Mouse (Mus musculus) duodenum, adult 2 months (tissue): Measurements from ENCODE around the gene Qk. TPM values are rescaled to one million over a fixed set of nuclear protein-coding genes. Genes with fewer than 3 reads are reported as not detected.

Experiments
- polyA plus RNA-seq: library from polyadenylated mRNA; depleted of rRNA; stranded (reverse); fragments of >200 nt; gene quantifications from 2 replicates; pipeline ENCODE4 v1.2.3, GENCODE M21; 2012; ENCODE audit warnings: low replicate concordance; rRNA removed

The Qk gene
- 1.8 and 7.9 TPM in 2 replicates for polyA plus RNA-seq

DNA sequence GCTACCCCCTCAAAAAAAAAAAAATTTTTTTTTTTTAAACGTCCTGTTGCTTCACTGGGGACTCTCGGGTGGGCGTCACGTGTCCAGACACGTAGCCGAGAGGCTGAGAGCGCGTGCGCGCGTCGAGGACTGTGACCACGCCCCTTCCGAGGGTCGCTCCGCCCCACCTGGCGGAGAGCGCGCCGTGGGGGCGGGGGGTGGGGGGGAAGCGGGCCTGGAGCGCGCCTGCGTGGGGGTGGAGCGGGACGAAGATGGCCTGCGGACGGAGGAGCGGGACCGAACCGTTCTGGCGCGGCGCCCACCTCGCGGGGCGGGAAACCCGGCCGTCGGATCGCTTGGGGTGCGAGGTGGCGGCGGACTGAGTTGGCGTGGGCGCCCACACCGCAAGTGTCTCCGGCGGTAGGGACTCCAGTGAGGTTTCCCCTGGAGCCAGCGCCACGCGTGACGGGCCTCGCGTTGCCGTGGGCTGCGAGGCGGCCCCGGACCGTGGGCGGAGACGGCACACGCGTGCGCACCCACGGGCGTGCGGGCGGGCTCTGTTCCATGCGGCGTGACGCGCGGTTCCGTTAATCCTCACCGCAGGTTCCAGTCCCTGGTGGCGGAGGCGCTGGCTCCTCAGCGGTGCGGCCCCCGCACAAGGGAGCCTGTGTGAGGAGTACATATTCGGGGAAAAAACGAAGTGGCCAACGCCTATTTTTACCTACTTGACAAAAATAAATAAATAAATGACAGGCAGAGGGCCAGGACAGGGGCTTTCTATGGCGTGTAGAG lies at the start of gene Qk:
Qk (minus strand) TSS at position 170 of the 771 bp plus-strand sequence.

